Comparison of ENCODE assay signal across 9 mouse cellular contexts in genomic region chr12:73627902-73628301, GRCm38 (mm10).
"Had no signal": no experiment of that assay in that cellular context is flagged by ENCODE, and none has a peak within 500 bp of the region (broad histone marks: within the 10 kb centered on the region; RNA-seq: fewer than 3 reads in every experiment).

No protein-coding gene starts in this region.

- DNase-seq: lung, adult 18-20 months; lung, embryonic 14.5 days; lung, postnatal 10 days; lung, postnatal 4 days; midbrain, embryonic 14.5 days; right cerebral cortex, postnatal 14 days; thymus, adult 2 months; thymus, postnatal 25 days; thymus, postnatal 4 days had no signal
